Mouse (Mus musculus) neural tube, embryonic 14.5 days (tissue): ENCODE measurements at regions not wholly inside any gene's neighbourhood (a gene's known extent, or its start where the extent isn't known, plus 50 kb on each side); places are given as distances from the start of the nearest gene placed in this dataset.

Experiments
- ATAC-seq: fragments of 200-750 bp; cut with Nextera tagmentation; 2 replicates; pipeline ENCODE4 v1.8.0; 2017; ENCODE audit warnings: low read depth, mild to moderate bottlenecking, moderate TSS enrichment, moderate library complexity
- H3K27ac ChIP-seq: fragments of 300-500 bp; sonication (generic); 2 replicates; pipeline ENCODE4 v1.5.1; 2014; ENCODE audit warnings: low read depth, mild to moderate bottlenecking, control low read depth, low read length, moderate library complexity, mixed read lengths
- H3K27me3 ChIP-seq: fragments of 300-500 bp; sonication (generic); 2 replicates; pipeline ENCODE4 v1.6.1; 2014; ENCODE audit warnings: low read length; ENCODE audit not compliant: control insufficient read depth, insufficient read depth
- H3K36me3 ChIP-seq: fragments of 300-500 bp; sonication (generic); 2 replicates; pipeline ENCODE4 v1.6.1; 2014; ENCODE audit warnings: low read length, mixed read lengths; ENCODE audit not compliant: control insufficient read depth, insufficient read depth
- H3K4me1 ChIP-seq: fragments of 300-500 bp; sonication (generic); 2 replicates; pipeline ENCODE4 v1.6.1; 2014; ENCODE audit warnings: low read length; ENCODE audit not compliant: control insufficient read depth, insufficient read depth
- H3K4me2 ChIP-seq: fragments of 300-500 bp; sonication (generic); 2 replicates; pipeline ENCODE4 v1.6.1; 2014; ENCODE audit warnings: mild to moderate bottlenecking, low read depth, low read length, control low read depth
- H3K4me3 ChIP-seq: fragments of 300-500 bp; sonication (generic); 2 replicates; pipeline ENCODE4 v1.5.1; 2014; ENCODE audit warnings: low read depth, low read length, control low read depth, mixed read lengths
- H3K9ac ChIP-seq: fragments of 300-500 bp; sonication (generic); replicated peaks from 2 replicates; pipeline ENCODE4 v1.6.1; 2014; ENCODE audit warnings: low read depth, mild to moderate bottlenecking, control low read depth, low read length, mixed read lengths
- H3K9me3 ChIP-seq: fragments of 300-500 bp; sonication (generic); 2 replicates; pipeline ENCODE4 v1.6.1; 2016; ENCODE audit warnings: low read length; ENCODE audit not compliant: control insufficient read depth
- WGBS: fragments of 180-500 bp; shearing (Covaris S2); extraction: QIAGEN DNeasy Blood & Tissue Kit; methylation state at CpG from one replicate; pipeline ENCODE4 v1.1.7; 2014; 5-methylcytosine and 5-hydroxymethylcytosine counted together

DNA sequence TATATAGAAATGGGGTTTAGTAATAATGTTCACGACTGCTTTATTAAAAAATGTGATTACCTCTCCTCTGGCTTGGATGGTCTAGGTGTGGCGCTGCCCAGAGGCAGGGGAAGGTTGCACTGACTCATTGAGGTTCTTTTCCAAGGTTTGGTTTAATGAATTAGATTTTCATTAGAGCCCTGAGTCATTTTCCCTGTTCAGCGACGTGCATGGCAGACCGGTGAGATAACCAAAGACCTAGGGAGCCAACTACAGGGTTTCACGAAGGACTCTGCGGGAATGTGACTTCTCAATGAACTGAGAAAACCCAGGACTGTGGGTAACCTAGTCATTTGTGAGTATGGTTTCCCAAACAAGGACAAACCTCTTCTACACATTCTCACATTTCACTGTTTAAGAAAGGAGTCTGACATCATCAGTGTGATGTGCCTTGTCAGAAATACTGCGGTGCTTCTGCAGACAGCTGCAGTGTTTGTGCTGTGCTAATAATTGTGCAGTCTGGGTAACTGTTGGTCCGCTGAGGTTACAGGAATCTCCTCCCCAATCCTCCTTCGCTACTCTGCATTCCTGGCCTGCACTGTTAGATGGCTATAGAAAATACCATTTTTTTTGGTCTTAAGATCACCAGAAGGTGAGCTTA lies 70.3 kb upstream of the Dnah5 start:
- Histone ChIP-seq H3K9me3 (no peaks in the 10 kb centered on the region), H3K36me3 (no peaks in the 10 kb centered on the region), H3K4me2 (no peak overlapping the region), H3K27me3 (no peaks in the 10 kb centered on the region), H3K4me1 (no peaks in the 10 kb centered on the region; the same call in 1 of the 2 replicates), H3K9ac (no peak overlapping the region), H3K4me3 (no peak overlapping the region), H3K27ac (no peak overlapping the region)
- ATAC-seq = peak; percentile 38; the same call in 1 of the 2 replicates
- WGBS = 77% methylated on average over 10 of the region's 10 CpGs

DNA sequence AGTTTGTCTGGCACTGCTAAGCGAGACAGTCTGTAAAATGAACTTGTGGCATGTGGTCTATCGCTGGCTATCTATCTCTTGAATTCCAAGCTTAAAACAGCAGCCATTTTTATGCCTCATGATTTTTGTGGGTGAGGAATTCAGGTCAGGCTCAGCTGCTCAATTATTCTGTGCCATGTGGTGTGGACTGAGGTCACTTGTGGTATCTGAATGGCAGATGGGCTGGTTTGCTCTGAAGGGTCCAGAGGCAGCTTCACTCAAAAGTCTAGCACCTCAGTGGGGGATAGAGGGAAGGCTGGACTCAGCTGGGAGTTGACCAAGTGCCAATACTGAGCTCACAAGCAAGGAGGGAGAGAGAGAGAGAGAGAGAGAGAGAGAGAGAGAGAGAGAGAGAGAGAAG lies 69.3 kb upstream of the Dnah5 start:
- no peak overlapping the region for H3K4me3 ChIP-seq
- WGBS = 55% methylated on average over 2 of the region's 2 CpGs
- H3K9ac ChIP-seq = no peak overlapping the region
- no peak overlapping the region for H3K4me2 ChIP-seq
- ATAC-seq = no peak
- no peak overlapping the region for H3K27ac ChIP-seq
- no peaks in the 10 kb centered on the region for H3K9me3 ChIP-seq
- H3K27me3 ChIP-seq = no peaks in the 10 kb centered on the region
- H3K4me1 ChIP-seq = no peaks in the 10 kb centered on the region; the same call in 1 of the 2 replicates
- no peaks in the 10 kb centered on the region for H3K36me3 ChIP-seq

DNA sequence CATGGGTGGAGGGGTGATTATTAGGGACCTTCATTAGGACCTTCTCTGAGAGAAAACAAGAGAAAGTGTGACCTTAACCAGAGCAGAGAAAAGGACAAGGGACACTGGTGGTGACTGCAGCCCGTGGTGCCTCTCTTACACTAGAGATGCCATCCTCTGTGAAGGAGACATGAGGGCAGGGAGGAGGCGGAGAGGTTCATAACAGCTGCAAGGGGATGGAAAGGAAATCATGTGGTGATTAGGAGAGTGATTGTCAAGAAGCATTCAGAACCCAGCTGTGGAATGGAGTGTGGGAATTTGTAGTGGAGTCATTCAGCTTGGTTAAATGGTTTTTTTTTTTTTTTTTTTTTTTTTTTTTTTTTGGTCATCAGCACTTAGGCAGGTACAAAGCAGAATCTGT lies 64.7 kb upstream of the Dnah5 start:
- no peak for ATAC-seq
- 83% methylated on average over 2 of the region's 2 CpGs for WGBS
- no peaks in the 10 kb centered on the region for H3K36me3 ChIP-seq
- H3K4me2 ChIP-seq = no peak overlapping the region
- H3K4me3 ChIP-seq = no peak overlapping the region
- no peaks in the 10 kb centered on the region for H3K27me3 ChIP-seq
- no peaks in the 10 kb centered on the region for H3K9me3 ChIP-seq
- no peaks in the 10 kb centered on the region for H3K4me1 ChIP-seq
- no peak overlapping the region for H3K9ac ChIP-seq
- no peak overlapping the region for H3K27ac ChIP-seq

DNA sequence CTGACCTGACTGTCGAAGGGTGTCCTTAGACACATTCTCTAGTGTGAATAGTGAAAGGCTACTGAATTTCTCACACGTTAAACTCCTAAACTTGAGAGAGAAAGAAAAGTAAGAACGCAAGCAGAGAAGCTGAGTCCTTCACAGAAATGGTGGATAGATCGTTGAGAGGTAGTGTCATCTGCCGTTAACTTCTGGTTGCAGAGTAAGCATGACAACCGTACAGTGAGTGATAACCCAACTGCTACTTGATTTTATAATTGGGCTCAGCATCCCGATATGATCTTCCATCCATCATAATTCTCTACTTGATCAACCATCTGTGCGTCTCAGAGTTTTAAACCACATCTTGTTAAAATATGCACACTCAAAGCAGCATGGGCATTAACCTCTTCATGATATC lies 63.3 kb upstream of the Dnah5 start:
- no peak overlapping the region for H3K4me3 ChIP-seq
- 91% methylated on average over 8 of the region's 8 CpGs for WGBS
- H3K4me1 ChIP-seq = no peaks in the 10 kb centered on the region
- no peaks in the 10 kb centered on the region for H3K27me3 ChIP-seq
- no peak overlapping the region for H3K4me2 ChIP-seq
- H3K9ac ChIP-seq = no peak overlapping the region
- no peak overlapping the region for H3K27ac ChIP-seq
- no peak for ATAC-seq
- H3K9me3 ChIP-seq = no peaks in the 10 kb centered on the region
- no peaks in the 10 kb centered on the region for H3K36me3 ChIP-seq

DNA sequence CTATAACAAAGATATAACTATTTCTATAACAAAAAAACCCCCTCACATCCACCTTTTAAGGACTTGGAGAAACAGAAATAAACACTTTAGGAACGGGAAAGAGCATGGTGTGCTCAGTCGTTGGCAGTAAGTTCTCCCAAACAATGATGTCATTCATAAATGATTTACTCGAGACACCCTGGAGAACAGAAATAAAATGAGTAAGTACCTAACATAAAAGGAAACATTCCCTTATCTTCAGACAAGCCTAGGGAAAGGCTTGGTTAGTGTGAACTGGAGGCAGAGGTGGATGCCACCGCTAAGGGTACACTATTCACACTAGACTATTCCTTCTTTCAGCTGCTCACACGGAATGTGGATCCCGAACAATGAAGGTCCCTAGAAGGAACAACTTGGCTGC lies 62.2 kb upstream of the Dnah5 start:
- Histone ChIP-seq H3K27ac (no peak overlapping the region), H3K9me3 (no peaks in the 10 kb centered on the region), H3K36me3 (no peaks in the 10 kb centered on the region), H3K9ac (no peak overlapping the region), H3K4me2 (no peak overlapping the region), H3K4me3 (no peak overlapping the region), H3K4me1 (no peaks in the 10 kb centered on the region), H3K27me3 (no peaks in the 10 kb centered on the region)
- no peak for ATAC-seq
- 70% methylated on average over 6 of the region's 6 CpGs for WGBS

DNA sequence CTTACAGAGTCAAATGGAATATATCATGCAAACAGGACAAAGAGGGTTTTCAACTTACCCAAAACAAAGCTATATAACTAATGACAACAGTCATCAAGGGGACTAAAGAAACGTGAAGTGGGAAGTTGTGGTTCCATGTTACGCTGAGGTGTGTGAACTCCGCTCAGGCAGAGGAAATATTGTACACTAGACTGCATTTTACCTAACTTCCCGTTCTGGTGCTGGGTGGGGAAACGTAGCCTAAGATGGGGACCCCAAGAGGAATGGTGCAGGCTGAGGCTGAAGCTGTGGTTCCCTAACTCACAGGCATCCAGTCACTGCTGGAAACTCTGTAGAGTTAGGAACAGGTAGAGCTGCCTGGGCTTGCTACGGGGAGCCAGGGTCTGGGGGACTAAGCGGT lies 59.3 kb upstream of the Dnah5 start:
- no peak overlapping the region for H3K9ac ChIP-seq

DNA sequence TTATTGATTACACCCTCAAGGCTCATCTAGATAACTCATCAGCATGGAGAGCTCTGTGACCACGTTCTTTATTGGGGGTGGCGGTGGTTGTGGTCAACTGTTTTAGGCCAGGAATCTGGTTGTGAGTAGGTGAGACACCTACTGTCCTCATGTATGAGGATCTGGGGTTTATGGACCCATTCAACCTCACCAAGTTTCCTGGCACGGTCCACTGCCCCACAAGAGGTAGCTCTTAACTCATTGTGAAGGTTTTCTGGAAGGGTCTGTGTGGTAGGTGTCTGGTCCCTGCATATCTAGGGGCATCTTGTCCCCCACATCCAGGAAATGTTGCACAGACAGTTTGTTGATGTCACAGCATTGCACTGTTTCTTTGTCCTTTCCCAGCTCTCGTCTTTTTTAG lies 58.7 kb upstream of the Dnah5 start:
- Histone ChIP-seq H3K27me3 (no peaks in the 10 kb centered on the region), H3K9me3 (no peaks in the 10 kb centered on the region), H3K27ac (no peak overlapping the region), H3K36me3 (no peaks in the 10 kb centered on the region), H3K4me1 (no peaks in the 10 kb centered on the region), H3K9ac (no peak overlapping the region), H3K4me3 (no peak overlapping the region), H3K4me2 (no peak overlapping the region)
- 96% methylated on average over 4 of the region's 4 CpGs for WGBS
- ATAC-seq = no peak

More for the DNA sequence above, 59.3 kb upstream of the Dnah5 start:
- no peak for ATAC-seq
- Histone ChIP-seq H3K9me3 (no peaks in the 10 kb centered on the region), H3K27ac (no peak overlapping the region), H3K27me3 (no peaks in the 10 kb centered on the region), H3K36me3 (no peaks in the 10 kb centered on the region), H3K4me1 (no peaks in the 10 kb centered on the region), H3K4me2 (no peak overlapping the region), H3K4me3 (no peak overlapping the region)
- WGBS = 90% methylated on average over 7 of the region's 7 CpGs

DNA sequence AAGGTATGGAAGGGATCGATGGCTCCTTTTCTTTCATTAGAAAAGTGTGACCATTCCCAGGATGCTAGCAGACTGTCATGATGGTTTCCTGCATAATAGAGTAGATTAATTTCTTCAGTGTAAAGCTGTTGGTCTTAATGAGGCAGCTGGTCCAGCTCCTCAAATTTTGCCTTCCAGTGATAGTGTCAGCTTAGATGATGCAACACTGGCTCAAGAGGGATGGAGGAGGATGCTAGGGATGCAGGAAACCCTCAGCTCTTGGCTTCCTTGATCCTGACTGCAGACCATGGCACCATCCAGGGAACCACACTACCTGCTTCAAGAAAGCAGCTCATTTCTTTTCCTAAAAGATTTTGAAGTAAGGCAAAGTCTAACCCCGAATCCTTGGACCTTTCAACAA lies 51.9 kb upstream of the Dnah5 start:
- ATAC-seq = no peak
- no peaks in the 10 kb centered on the region for H3K27me3 ChIP-seq
- H3K9ac ChIP-seq = no peak overlapping the region
- 79% methylated on average over 2 of the region's 2 CpGs for WGBS
- no peak overlapping the region for H3K4me3 ChIP-seq
- H3K27ac ChIP-seq = no peak overlapping the region
- no peak overlapping the region for H3K4me2 ChIP-seq
- no peaks in the 10 kb centered on the region for H3K9me3 ChIP-seq
- no peaks in the 10 kb centered on the region for H3K36me3 ChIP-seq
- H3K4me1 ChIP-seq = 0 out of 2 replicates have a peak, but pooled peaks cover 7% of the 10 kb centered on the region
